Mouse (Mus musculus) spleen, adult 2 months (tissue): Measurements from ENCODE around the gene Wdr91. TPM values are rescaled to one million over a fixed set of nuclear protein-coding genes. Genes with fewer than 3 reads are reported as not detected.

Source experiments
- DNase-seq, 2 experiments: peaks; one replicate each; pipeline versions ENCODE4 v3.0.0 to v3.0.0-alpha.2; 2012 to 2021; ENCODE audit warnings: low spot score in 2 of 2, low read depth in 1 of 2
- H3K27ac ChIP-seq: fragments of 200-500 bp; 2 replicates; pipeline ENCODE4 v1.5.1; 2012; ENCODE audit warnings: low read length, inconsistent platforms; ENCODE audit not compliant: insufficient read depth
- H3K27me3 ChIP-seq: fragments of 200-500 bp; 2 replicates; pipeline ENCODE4 v1.6.1; 2012; ENCODE audit warnings: mild to moderate bottlenecking, moderate library complexity, low read length, inconsistent platforms; ENCODE audit not compliant: control insufficient read depth, insufficient read depth
- H3K36me3 ChIP-seq: fragments of 200-500 bp; 2 replicates; pipeline ENCODE4 v1.6.1; 2012; ENCODE audit warnings: mild to moderate bottlenecking, low read length, inconsistent platforms; ENCODE audit not compliant: control insufficient read depth, insufficient read depth
- H3K4me1 ChIP-seq: fragments of 200-500 bp; 2 replicates; pipeline ENCODE4 v1.6.1; 2011; ENCODE audit warnings: inconsistent platforms; ENCODE audit not compliant: control insufficient read depth, insufficient read depth, insufficient read length
- H3K4me3 ChIP-seq: fragments of 200-500 bp; 2 replicates; pipeline ENCODE4 v1.5.1; 2011; ENCODE audit warnings: mild to moderate bottlenecking, inconsistent platforms; ENCODE audit not compliant: insufficient read depth, insufficient read length; ENCODE audit errors: extremely low read depth
- CTCF ChIP-seq: fragments of 200-500 bp; IDR thresholded peaks from 2 replicates; pipeline ENCODE4 v1.5.1; 2011; ENCODE audit warnings: mild to moderate bottlenecking, inconsistent platforms; ENCODE audit not compliant: insufficient read depth, insufficient read length, insufficient replicate concordance; ENCODE audit errors: extremely low read depth
- POLR2A ChIP-seq: fragments of 200-500 bp; IDR thresholded peaks from 2 replicates; pipeline ENCODE4 v1.6.1; 2011; ENCODE audit warnings: low read depth, low read length, inconsistent platforms
- WGBS: fragments of 180-500 bp; shearing (Covaris S2); methylation state at CpG from one replicate; pipeline ENCODE4 v1.1.7; 2018; 5-methylcytosine and 5-hydroxymethylcytosine counted together
- polyA plus RNA-seq: library from polyadenylated mRNA; depleted of rRNA; stranded (reverse); fragments of >200 nt; gene quantifications from 2 replicates; pipeline ENCODE4 v1.2.3, GENCODE M21; 2012; rRNA removed

Wdr91 gene
- 32.9 and 36.5 TPM in 2 replicates for polyA plus RNA-seq

DNA sequence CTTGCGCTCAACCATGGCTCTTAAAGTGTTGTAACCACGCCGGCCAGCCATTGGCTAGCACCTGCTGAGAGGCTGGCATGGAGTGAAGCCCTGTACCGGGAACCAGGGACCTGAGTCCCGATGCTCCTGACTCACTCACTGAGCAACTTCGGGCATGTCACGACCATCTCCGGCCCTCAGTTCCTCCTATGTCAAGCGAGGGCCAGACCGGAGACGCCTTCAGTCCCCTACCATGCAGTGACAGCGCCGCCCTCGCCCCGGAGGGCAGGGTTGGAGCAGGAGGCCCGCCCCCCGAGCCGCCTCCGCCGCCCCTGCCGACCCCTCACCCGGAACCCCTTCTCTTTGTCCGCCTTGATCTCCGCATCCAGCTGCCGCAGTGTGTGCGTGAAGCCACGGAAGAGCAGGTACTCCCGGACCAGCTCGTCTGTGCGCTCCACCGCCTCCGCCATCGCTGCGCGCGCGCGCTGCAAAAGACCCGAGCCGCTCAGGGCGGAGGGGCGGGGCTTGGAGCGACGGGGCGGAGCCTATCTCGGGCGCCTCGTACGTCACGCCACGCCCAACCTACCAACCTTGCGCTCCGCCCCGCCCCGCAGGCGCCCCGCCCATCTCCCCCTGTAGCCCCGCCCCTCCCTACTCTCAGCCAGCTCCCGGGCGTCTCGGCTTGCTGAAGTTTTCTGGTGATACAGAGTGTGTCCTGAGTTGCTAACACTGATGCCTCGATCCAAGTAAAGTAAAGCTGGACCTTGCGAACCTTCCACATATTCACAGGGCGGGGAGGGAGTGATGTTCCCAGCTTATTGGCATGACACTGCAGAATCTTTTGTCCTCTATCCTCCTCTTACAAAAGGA is at the start of gene Wdr91:
Gene Wdr91 (minus strand): TSS at position 506 of the 849 bp plus-strand sequence.
- no peaks in the 10 kb centered on the region for H3K27me3 ChIP-seq
- H3K4me1 ChIP-seq: peaks cover 10% of the 10 kb centered on the region
- H3K36me3 ChIP-seq: peaks cover 13% of the 10 kb centered on the region
- WGBS: under 1% methylated on average over 61 of the region's 64 CpGs
- no peak for TF ChIP-seq CTCF
- peak; percentile 86 for TF ChIP-seq POLR2A
- peak within 1 kb of the TSS; percentile 79 for H3K27ac ChIP-seq
- peak; percentile 78 to 91 for DNase-seq
- H3K4me3 ChIP-seq: peak within 1 kb of the TSS; percentile 89

DNA sequence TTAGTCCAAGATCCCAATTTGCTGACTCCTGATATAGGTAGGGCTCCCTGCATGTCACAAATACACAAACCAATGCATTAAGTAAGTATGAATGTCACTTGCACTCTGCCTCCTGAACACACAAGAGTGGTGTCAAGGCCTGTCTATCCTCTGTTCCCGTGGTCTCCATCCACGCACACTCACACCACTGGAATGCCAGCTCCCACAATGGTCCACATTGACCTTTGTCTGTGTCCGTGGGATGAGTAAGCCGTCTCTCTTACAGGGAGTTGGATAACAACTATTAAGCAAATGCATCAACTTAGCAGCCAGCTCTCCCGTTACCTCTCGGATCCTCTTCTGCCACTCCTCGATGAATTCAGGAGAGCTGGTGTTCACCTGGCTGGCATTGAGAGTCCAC is 48.5 kb upstream of the Wdr91 start:
- TF ChIP-seq CTCF (no peak), POLR2A (no peak)
- Histone ChIP-seq H3K27ac (no peak overlapping the region), H3K27me3 (no peaks in the 10 kb centered on the region), H3K4me3 (no peak overlapping the region), H3K36me3 (no peaks in the 10 kb centered on the region), H3K4me1 (peaks cover 6% of the 10 kb centered on the region; the same call in 1 of the 2 replicates)
- WGBS: 91% methylated on average over 7 of the region's 7 CpGs
- no peak for DNase-seq

DNA sequence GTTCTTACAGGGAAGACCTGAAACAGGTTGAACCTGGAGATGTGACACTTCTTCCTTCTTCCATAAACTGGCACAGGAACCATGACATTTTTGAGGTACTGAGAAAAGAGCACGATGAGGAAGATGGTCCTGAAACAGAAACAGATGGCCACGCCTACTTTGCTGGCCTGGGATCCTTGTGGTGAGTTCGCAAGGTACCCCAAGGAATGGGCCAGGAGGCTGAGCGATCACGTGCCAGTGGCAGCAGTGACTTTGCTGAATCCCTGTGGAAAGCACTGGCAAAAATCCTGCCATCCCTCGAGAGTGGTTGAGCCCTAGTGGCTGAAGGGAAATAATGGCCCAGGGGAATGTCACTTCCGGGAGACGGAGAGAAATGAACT is 45.2 kb upstream of the Wdr91 start:
- WGBS: 52% methylated on average over 8 of the region's 8 CpGs
- Histone ChIP-seq H3K36me3 (no peaks in the 10 kb centered on the region), H3K4me3 (no peak overlapping the region; the same call in 1 of the 2 replicates), H3K27ac (no peak overlapping the region; the same call in 1 of the 2 replicates), H3K27me3 (no peaks in the 10 kb centered on the region), H3K4me1 (peaks cover 17% of the 10 kb centered on the region; the same call in 1 of the 2 replicates)
- DNase-seq: no peak
- TF ChIP-seq POLR2A (no peak), CTCF (no peak)

DNA sequence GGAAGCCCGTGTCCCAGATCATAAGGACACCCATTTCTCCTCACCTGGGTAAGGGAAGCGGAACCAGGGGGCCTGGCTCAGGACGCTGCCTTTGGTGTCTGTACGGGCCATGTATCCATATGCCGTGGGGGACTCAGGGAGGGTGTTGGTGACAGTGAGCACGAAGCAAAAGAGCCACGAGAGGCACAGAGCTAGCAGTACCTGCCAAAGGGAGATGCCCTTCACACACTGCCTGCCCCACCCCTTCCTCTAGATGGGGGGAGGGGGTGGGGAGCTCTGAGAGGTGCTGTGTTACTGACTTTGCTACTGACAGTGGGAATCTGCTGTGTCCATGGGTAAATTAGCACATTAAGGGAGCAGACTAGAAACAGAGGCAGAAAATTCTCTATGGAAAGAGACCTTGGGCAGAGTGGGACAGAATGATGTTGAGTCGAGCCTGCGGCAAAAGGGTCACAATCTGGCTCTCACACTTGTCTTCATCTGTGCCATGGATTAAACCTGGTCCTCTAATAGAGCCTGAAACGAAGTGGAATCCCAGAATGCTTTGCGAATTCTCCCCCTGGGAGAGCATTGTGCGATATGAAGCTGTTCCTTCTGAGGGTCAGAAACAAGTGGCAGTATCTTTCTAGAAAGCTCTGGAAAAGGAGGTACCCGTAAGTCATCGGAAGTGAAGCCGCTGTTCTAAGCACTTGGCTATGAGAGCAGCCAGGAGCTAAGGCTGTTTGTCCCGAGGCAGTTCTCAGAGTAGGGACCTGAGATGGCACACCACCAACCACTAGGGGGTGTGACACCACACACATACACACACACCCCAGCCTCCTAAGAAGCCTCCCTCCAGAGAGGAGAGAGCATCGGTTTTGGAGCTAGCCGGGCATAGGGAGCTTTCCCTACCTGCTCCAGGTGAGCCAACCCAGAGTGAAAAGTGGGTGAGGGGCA is 44.5 kb upstream of the Wdr91 start:
- 49% methylated on average over 18 of the region's 18 CpGs for WGBS

DNA sequence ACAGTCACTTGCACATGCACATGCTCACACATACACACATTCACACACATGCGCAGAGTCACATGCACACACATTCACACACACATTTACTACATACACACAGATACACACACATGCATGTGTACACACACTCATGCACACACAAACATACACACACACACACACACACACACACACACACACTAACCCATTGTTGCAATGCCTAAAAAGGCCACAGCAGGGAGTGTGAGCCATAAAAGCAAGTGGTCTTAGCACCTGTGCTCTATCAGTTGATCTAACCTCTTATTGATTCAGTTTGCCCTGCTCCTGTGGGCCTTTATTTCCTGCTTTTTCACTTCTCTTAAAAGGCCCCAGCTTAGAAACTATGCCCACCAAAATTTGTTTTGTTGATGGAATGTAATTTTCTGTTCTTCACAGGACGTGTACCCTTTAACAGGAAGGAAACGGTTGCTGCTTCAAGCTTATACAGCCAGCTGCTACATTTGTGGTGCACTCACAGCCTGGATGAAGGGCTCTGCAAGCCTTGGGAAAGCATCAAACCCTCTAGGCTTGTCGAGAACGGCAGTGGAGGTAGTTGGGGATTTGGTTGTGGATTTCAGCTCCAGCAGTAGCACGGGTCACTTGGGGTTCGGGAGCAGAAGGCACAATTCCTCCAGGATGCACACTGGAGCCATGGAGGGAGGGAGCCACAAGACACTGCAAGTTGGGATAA is 41.4 kb upstream of the Wdr91 start:
- TF ChIP-seq CTCF: no peak
- no peak for TF ChIP-seq POLR2A
- no peaks in the 10 kb centered on the region for H3K36me3 ChIP-seq
- WGBS: 37% methylated on average over 7 of the region's 7 CpGs
- H3K27ac ChIP-seq: no peak overlapping the region
- no peaks in the 10 kb centered on the region for H3K27me3 ChIP-seq
- DNase-seq: no peak
- H3K4me1 ChIP-seq: peaks cover 17% of the 10 kb centered on the region; the same call in 1 of the 2 replicates
- H3K4me3 ChIP-seq: no peak overlapping the region

More for the DNA sequence above, 44.5 kb upstream of the Wdr91 start:
- peak; percentile 58; the same call in 1 of the 2 replicates for TF ChIP-seq CTCF
- TF ChIP-seq POLR2A: no peak
- Histone ChIP-seq H3K4me3 (no peak overlapping the region), H3K27ac (no peak overlapping the region), H3K27me3 (no peaks in the 10 kb centered on the region), H3K4me1 (peaks cover 17% of the 10 kb centered on the region; the same call in 1 of the 2 replicates), H3K36me3 (no peaks in the 10 kb centered on the region)
- peak; percentile 21 to 42 for DNase-seq

DNA sequence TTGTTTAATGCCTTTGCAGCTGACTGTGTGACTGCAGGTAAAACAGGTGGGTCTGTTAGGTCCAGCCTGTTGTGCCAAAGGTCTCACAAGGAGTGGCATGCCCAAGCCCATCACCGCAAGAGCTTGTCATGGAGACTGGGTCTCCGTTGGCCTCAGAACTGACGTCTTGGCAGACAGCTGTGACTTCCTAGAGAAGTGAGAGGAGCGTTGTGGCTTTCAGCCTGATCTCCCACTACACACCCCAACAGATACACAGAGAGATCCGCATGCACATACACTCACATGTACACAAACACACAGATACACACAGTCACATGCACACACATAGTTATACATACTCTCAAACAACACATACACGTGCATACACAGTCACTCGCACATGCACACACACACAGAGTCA is 40.8 kb upstream of the Wdr91 start:
- Histone ChIP-seq H3K4me1 (peaks cover 17% of the 10 kb centered on the region; the same call in 1 of the 2 replicates), H3K36me3 (no peaks in the 10 kb centered on the region), H3K27me3 (no peaks in the 10 kb centered on the region), H3K4me3 (no peak overlapping the region), H3K27ac (no peak overlapping the region)
- no peak for DNase-seq
- TF ChIP-seq CTCF (no peak), POLR2A (no peak)
- WGBS: 39% methylated on average over 7 of the region's 7 CpGs
